Mouse (Mus musculus) embryonic fibroblast, embryonic 13.5 days (primary cell): ENCODE measurements at regions not wholly inside any gene's neighbourhood (a gene's known extent, or its start where the extent isn't known, plus 50 kb on each side); places are given as distances from the start of the nearest gene placed in this dataset.

Source experiments
- H3K27ac ChIP-seq: 2 replicates; pipeline ENCODE4 v1.5.1; 2012; ENCODE audit warnings: low read length, control low read depth, inconsistent platforms; ENCODE audit not compliant: insufficient read depth
- H3K4me1 ChIP-seq: 2 replicates; pipeline ENCODE4 v1.6.1; 2011; ENCODE audit warnings: low read length; ENCODE audit not compliant: control insufficient read depth, insufficient read depth
- H3K4me3 ChIP-seq: 2 replicates; pipeline ENCODE4 v1.5.1; 2011; ENCODE audit warnings: mild to moderate bottlenecking, control low read depth, low read length; ENCODE audit not compliant: insufficient read depth
- CTCF ChIP-seq: IDR thresholded peaks from 2 replicates; pipeline ENCODE4 v1.5.1; 2011; ENCODE audit warnings: mild to moderate bottlenecking, control low read depth, low read length, moderate library complexity, borderline replicate concordance; ENCODE audit not compliant: insufficient read depth
- POLR2A ChIP-seq: IDR thresholded peaks from 2 replicates; pipeline ENCODE4 v1.6.1; 2011; ENCODE audit warnings: low read depth, mild to moderate bottlenecking, control low read depth, low read length, moderate library complexity

DNA sequence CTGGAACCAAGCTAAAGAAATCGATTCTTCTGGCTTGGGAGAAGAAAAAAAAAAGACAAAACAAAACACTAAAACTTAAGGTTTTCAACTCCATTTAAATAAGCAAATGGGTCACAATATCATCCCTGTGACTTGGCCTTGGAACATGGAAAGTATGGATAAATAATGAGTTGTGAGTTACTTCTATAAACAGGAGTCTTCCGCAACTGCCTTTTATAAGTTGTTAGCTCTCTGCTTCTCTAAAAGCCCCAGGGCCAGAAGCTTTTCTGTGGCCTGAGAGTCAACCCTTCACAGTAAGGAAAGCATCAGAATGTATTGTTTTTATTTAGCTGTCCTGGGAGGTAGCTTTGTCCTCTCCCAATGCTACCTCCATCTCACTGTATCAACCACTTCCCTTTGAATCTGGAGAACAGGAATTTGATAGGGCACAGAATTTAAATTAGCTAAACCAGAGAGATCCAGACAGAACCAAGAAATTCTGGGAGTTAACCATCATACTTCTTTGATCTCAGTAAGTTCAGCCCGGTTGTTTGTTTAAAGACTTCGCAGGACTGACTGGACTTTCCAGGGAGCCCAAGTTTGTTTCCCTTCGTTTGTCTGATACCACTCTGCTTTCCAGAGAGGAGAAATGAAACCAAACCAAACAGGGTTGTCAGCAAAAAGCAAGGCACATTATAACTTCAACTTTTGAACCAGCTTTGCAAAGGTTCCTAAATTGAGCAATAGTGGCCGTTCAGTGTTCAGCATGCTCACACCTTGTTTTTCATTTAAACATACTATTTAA is 178.7 kb upstream of the Gas1 start:
- no peaks in the 10 kb centered on the region for H3K4me1 ChIP-seq
- no peak overlapping the region for H3K4me3 ChIP-seq
- peak overlapping the region; percentile 11; the same call in 1 of the 2 replicates for H3K27ac ChIP-seq
- TF ChIP-seq POLR2A (no peak), CTCF (no peak)

DNA sequence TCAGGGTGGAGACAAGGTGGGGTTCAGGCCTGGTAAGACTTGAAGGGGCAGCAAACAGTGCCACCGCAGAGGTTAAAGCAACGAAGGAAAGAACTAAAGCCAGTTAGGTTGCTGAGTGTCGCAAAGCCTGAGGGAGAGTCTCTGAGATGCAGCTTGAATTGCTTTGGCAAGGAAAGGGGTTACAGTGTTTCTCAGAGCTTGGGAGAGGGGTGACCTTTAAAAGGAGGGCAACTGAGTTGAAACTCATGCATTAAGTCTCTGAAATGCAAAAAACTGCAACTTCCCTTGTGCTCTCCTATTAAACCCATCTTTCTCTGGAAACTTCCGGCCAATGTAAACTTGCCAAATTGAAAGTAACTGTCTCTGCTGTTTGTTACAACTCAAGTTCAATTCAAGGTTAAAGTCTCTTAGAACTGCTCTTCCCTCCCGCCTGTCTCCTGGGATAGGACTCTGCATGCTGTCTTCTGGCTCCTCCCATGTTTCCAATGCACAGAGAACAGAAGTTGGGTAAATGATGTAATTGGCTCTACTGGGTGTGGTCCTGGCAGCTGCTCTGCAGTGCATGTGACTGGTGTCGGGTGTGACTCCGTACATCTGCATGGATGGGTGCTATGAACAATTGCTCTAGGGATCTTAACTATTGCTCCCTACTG is 181.4 kb upstream of the Gas1 start:
- Histone ChIP-seq H3K4me1 (no peaks in the 10 kb centered on the region), H3K27ac (no peak overlapping the region), H3K4me3 (no peak overlapping the region)
- TF ChIP-seq CTCF (no peak), POLR2A (no peak)

DNA sequence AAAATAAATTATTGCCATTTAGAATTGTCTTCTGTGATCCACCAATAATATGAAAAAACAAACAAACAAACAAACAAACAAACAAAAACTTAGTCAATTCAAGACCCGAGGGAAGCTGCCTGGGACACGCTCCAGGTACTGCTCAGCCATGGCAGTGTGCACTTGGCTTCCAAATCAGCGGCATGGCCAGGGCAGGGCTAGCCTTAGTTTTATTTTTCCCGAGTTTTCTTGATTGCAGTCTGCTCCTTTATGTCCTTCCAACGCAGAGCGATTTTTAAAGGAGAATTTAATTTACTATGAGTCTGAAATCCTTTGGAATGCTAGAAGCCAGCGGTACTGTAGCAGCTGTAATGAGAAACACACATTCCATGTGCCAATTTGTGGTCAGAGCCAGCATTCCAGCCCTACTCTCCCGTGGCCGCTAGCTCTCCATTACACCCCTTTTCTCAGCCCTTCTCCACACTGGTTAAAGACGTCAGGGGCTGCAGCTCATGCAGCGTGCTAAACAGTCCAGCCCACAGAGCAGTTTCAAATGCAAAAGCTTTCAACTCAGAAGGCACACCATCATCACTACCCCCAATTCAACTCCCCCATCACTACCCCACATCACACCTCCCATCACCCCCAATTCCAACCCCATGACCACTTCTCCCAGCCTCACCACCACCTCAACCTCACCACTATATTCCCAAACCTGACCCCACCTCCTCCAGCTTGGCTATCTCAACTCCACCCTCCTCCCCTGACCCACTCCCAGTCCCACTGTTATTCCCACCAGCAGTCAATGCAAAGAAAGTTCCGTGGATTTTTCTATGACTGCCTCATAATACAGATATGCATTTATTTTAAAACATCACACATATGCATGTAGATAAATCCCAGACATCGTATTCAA is 187.9 kb upstream of the Gas1 start:
- no peak for TF ChIP-seq POLR2A
- no peak for TF ChIP-seq CTCF
- peak overlapping the region; percentile 82 for H3K27ac ChIP-seq
- peaks cover 6% of the 10 kb centered on the region; the same call in 1 of the 2 replicates for H3K4me1 ChIP-seq
- no peak overlapping the region for H3K4me3 ChIP-seq

DNA sequence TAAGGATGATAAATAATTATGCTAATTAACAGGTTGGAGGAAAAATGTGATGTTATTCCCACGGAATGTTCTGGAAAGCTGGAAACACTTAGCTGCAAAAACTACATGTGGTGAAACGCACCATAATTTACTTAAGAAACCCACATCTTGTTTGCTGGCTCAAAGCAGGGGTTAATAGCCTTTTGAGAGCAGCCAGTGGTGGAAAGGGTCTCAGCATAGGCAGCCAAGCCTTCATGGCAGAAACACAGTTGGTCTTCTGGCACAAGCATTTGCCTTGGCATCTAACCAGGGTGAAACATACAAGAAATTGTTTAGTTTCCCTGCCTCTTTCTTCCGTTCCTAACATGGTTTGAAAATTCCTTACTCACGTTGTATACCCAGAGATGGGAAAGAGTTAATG is 192.1 kb upstream of the Gas1 start:
- Histone ChIP-seq H3K27ac (no peak overlapping the region; the same call in 1 of the 2 replicates), H3K4me3 (no peak overlapping the region), H3K4me1 (peaks cover 8% of the 10 kb centered on the region; the same call in 1 of the 2 replicates)
- TF ChIP-seq CTCF (no peak), POLR2A (no peak)

DNA sequence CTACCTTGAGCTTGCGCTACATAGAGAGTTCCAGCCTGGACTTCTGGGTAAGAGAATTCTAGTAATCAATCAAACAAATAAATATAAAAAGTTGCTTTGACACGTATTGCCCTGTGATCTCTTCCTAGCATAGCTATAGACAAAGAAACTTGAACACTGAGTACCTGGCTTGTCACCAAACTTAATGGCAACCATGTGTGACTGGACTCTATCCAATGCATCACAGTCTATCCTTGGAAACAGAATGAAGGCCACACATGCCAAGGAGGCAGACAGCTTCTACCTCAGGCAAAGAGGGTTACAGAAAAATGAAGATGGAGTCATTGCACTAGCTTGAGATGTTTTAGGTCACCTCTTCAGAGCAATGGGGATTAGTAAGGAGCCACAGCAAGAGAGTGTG is 194.5 kb upstream of the Gas1 start:
- Histone ChIP-seq H3K4me1 (peaks cover 2% of the 10 kb centered on the region; the same call in 1 of the 2 replicates), H3K4me3 (no peak overlapping the region), H3K27ac (no peak overlapping the region)
- TF ChIP-seq POLR2A: no peak
- TF ChIP-seq CTCF: no peak

DNA sequence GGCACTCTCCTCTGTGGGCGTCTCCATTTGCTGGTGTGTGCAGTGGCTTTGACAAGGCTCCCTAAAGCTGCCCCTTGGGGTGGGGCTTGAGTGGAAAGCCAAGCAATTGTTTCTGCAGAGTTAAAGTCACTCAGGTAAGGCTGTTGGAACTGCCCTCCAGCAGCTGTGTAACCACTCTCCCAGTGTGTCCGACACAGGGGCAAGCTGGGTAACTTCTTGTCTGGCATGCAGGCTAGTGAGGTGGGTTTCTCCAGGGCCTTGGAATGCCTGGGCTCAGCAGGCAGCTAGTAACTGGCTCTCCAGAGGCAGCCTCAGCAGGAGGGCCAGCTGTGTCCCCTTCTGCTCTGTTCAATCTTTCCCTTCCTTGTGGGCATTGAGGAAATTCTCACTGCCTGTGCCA is 199.5 kb upstream of the Gas1 start:
- Histone ChIP-seq H3K4me1 (peaks cover 1% of the 10 kb centered on the region; the same call in 1 of the 2 replicates), H3K27ac (no peak overlapping the region), H3K4me3 (no peak overlapping the region)
- TF ChIP-seq CTCF (no peak), POLR2A (no peak)

DNA sequence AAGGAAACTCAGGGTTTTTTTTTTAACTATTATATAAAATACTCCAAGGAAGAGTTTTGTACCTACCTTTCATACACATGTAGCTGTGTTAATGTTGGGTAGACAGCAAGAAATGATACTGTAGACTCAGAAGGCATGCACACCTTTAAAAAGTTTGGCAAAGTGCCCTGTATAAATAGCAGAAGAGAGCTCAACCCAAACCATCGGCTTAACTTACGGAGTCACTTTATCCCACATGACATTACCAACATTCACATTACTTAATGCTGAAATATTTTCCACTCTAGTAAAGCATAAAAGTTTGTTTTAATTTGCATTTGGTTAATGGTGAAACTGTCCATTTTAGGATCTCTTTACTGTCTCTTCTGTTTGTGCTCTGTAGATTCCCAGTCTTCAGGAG is 205.7 kb upstream of the Gas1 start:
- no peak for TF ChIP-seq POLR2A
- Histone ChIP-seq H3K4me3 (no peak overlapping the region), H3K4me1 (no peaks in the 10 kb centered on the region), H3K27ac (no peak overlapping the region)

DNA sequence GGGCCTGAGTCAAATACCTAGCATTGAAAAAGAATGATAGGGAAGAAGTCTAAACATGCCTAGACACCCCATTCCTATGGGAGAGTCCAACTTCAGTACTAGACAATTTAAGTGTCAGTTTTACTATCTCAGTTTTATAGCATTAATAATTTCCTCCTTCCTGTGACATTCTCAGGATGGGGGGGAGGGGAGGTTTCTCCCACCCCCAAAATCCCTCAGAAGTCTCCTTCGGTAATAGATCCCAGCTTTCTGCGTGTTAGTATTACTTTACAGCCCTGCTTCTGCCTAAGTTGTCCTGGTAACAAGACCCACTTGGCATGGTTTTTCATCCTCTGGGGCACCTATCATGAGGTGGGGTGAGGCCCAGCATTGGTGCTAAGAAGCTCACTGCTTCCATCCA is 202.9 kb upstream of the Dapk1 start:
- H3K4me1 ChIP-seq: no peaks in the 10 kb centered on the region
- no peak overlapping the region for H3K4me3 ChIP-seq
- no peak for TF ChIP-seq POLR2A
- TF ChIP-seq CTCF: no peak
- no peak overlapping the region for H3K27ac ChIP-seq

DNA sequence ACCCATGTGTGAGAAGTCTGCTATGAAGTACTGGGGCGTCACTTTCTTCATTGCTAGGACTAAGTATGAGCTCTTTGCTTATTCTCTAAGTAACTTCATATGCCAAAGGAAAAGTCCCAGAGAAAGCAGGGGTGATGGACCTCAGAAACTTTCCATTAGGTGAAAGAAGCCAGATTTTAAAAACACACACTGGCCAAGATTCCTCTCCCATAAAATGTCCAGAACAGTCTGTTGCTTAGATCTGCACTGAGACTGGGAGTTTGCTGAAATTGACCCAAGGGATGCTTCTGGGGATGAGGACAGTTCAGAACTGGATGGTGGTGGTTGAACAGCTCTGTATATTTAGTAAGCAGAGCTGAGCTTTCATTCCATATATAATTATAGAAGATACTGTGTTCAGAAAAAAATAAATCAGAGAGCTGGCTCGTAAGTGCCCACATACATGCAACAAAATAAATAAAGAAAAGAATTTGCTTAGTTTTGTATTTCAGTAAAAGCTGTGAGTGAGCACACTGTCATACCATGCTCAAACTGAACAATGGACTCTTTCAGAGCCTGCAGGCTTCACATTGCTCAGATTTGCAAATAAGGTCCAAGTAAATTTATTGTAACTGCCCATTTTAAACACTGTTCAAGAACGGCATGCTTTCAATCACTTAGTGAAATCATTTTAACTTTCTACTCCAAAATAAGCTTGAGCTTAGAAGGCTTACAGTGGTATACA is 200.8 kb upstream of the Dapk1 start:
- Histone ChIP-seq H3K4me3 (no peak overlapping the region), H3K4me1 (no peaks in the 10 kb centered on the region), H3K27ac (peak overlapping the region; percentile 66; the same call in 1 of the 2 replicates)
- TF ChIP-seq POLR2A (no peak), CTCF (no peak)
